ENCODE assay signal across 36 mouse cellular contexts in genomic region chr10:41308205-41308604, GRCm38 (mm10). TPM values are rescaled to one million over a fixed set of nuclear protein-coding genes. Genes with fewer than 3 reads are reported as not detected.
"Had no signal": no experiment of that assay in that cellular context is flagged by ENCODE, and none has a peak within 500 bp of the region (broad histone marks: within the 10 kb centered on the region; RNA-seq: fewer than 3 reads in every experiment).

No protein-coding gene starts in this region.

- H3K9ac ChIP-seq: limb, embryonic 12.5 days; limb, embryonic 13.5 days; limb, embryonic 15.5 days; liver, embryonic 12.5 days; liver, embryonic 13.5 days; liver, embryonic 14.5 days; liver, embryonic 15.5 days; liver, postnatal 0 days; lung, embryonic 14.5 days; lung, embryonic 15.5 days; midbrain, embryonic 12.5 days; midbrain, embryonic 13.5 days; midbrain, embryonic 15.5 days had no signal

- H3K36me3 ChIP-seq: limb, embryonic 10.5 days; limb, embryonic 12.5 days; limb, embryonic 13.5 days; limb, embryonic 15.5 days; liver, embryonic 12.5 days; liver, embryonic 13.5 days; liver, embryonic 15.5 days; lung, embryonic 15.5 days; midbrain, embryonic 10.5 days; midbrain, embryonic 12.5 days; midbrain, embryonic 13.5 days; midbrain, embryonic 15.5 days had no signal

- H3K27ac ChIP-seq: left cerebral cortex, adult 2 months; limb, embryonic 10.5 days; limb, embryonic 12.5 days; limb, embryonic 13.5 days; limb, embryonic 15.5 days; liver, embryonic 12.5 days; liver, embryonic 13.5 days; liver, embryonic 14.5 days; liver, embryonic 15.5 days; lung, embryonic 15.5 days; macrophage; midbrain, embryonic 10.5 days; midbrain, embryonic 12.5 days; midbrain, embryonic 13.5 days; midbrain, embryonic 15.5 days had no signal

- DNase-seq: left cerebral cortex, postnatal 4 days; liver; liver, embryonic 13.5 days; liver, postnatal 0 days; lung, adult 18-20 months; lung, adult 2 months; lung, embryonic 14.5 days; lung, postnatal 10 days; lung, postnatal 14 days; lung, postnatal 36 days; lung, postnatal 4 days; midbrain, embryonic 14.5 days had no signal

- H3K27me3 ChIP-seq: limb, embryonic 12.5 days; limb, embryonic 13.5 days; limb, embryonic 15.5 days; liver, embryonic 12.5 days; liver, embryonic 13.5 days; liver, embryonic 15.5 days; lung, embryonic 15.5 days; midbrain, embryonic 12.5 days; midbrain, embryonic 13.5 days; midbrain, embryonic 15.5 days had no signal

- H3K9me3 ChIP-seq: limb, embryonic 10.5 days; limb, embryonic 12.5 days; limb, embryonic 13.5 days; limb, embryonic 15.5 days; liver, embryonic 12.5 days; liver, embryonic 13.5 days; liver, embryonic 15.5 days; lung, embryonic 15.5 days; midbrain, embryonic 10.5 days; midbrain, embryonic 12.5 days; midbrain, embryonic 13.5 days; midbrain, embryonic 15.5 days had no signal

- H3K4me3 ChIP-seq: left cerebral cortex, adult 2 months; limb, embryonic 10.5 days; limb, embryonic 12.5 days; limb, embryonic 13.5 days; limb, embryonic 15.5 days; liver, embryonic 12.5 days; liver, embryonic 13.5 days; liver, embryonic 15.5 days; lung, embryonic 15.5 days; megakaryocyte, embryonic 14.5 days; midbrain, embryonic 10.5 days; midbrain, embryonic 12.5 days; midbrain, embryonic 13.5 days; midbrain, embryonic 15.5 days; myocyte had no signal

- H3K4me2 ChIP-seq: limb, embryonic 12.5 days; limb, embryonic 13.5 days; limb, embryonic 15.5 days; liver, embryonic 11.5 days; liver, embryonic 12.5 days; liver, embryonic 13.5 days; liver, embryonic 15.5 days; lung, embryonic 14.5 days; lung, embryonic 15.5 days; midbrain, embryonic 11.5 days; midbrain, embryonic 12.5 days; midbrain, embryonic 13.5 days; midbrain, embryonic 15.5 days had no signal

- H3K4me1 ChIP-seq: limb, embryonic 10.5 days; limb, embryonic 12.5 days; limb, embryonic 13.5 days; limb, embryonic 15.5 days; lung, embryonic 15.5 days; midbrain, embryonic 10.5 days; midbrain, embryonic 12.5 days; midbrain, embryonic 13.5 days; midbrain, embryonic 15.5 days had no signal

RNA-seq across cellular contexts. Expression of gene Ak9, which starts 4.4 kb away (rescaled TPM):
- total RNA-seq: liver, adult 2 months; megakaryocyte progenitor cell, adult 5-6 weeks; megakaryocyte-erythroid progenitor cell, adult 5-6 weeks; monocyte, adult 5-6 weeks had no signal
- polyA plus RNA-seq: limb, embryonic 10.5 days; limb, embryonic 13.5 days; limb, embryonic 15.5 days; liver, adult 2 months; liver, embryonic 11.5 days; liver, embryonic 12.5 days; liver, embryonic 13.5 days; liver, embryonic 14.5 days; liver, embryonic 15.5 days; liver, embryonic 16.5 days; liver, postnatal 0 days; lung, embryonic 14.5 days; midbrain, embryonic 11.5 days; midbrain, embryonic 12.5 days; myocyte; neural tube, embryonic 11.5 days had no signal
